Mouse (Mus musculus): ENCODE results near the gene Tomt. TPM values are rescaled to one million over a fixed set of nuclear protein-coding genes. Genes with fewer than 3 reads are reported as not detected.
A peak's percentile ranks its signal among the peaks of the same experiment; 100 is the strongest.

Tomt gene
- polyA plus RNA-seq, 1 experiment from 2014 or later: 0.46 TPM

DNA sequence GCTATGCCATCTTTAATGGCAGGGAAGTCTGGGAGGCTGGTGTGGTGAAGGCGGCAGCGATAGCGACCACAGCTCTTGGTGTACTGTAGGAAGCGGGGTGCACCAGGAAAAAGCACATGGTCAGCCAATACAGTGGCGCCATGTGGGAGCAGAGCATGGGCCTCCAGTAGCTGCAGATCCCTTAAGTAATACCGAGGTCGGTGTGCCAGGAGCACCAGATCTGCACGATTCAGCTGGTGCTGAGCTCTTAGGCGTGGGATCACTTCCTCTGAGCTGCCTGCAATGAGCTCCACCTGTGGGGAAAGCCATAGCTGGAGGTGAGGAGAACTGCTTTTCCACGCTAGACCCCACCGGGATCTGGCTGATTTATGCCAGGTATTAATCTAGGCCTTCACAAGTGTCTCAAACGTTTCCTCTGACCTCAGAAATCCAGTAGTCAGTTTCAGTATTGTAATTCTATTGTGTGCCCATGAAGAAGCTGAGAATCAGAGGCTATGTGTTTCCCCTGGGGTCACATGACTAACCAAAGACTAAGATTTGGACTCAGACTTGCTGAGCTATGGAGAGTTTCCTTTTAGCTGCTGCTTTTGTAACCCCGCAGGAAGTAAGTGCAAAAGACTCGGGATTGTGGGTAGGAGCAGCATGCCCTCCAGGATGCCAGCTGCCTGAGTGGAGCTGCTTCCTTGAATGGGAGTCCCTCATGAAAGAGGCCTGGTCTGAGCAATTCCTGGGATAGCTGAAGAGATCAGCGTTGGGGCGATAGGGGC, 5.6 kb downstream of the Tomt start:
- no peak overlapping the region for H3K27ac ChIP-seq (replicated peaks)
- peaks cover 20% of the 10 kb centered on the region for H3K4me1 ChIP-seq
- no peak for ATAC-seq (ENCODE audit: low FRiP score)
- 94% methylated on average over 16 of the region's 16 CpGs for WGBS
- no peak overlapping the region for H3K4me3 ChIP-seq (replicated peaks)
- H3K27me3 ChIP-seq (replicated peaks): no peaks in the 10 kb centered on the region
- H3K9me3 ChIP-seq (replicated peaks): no peaks in the 10 kb centered on the region
- no peak overlapping the region for H3K4me2 ChIP-seq
- H3K36me3 ChIP-seq: peaks cover 6% of the 10 kb centered on the region
- H3K9ac ChIP-seq (replicated peaks): no peak overlapping the region

DNA sequence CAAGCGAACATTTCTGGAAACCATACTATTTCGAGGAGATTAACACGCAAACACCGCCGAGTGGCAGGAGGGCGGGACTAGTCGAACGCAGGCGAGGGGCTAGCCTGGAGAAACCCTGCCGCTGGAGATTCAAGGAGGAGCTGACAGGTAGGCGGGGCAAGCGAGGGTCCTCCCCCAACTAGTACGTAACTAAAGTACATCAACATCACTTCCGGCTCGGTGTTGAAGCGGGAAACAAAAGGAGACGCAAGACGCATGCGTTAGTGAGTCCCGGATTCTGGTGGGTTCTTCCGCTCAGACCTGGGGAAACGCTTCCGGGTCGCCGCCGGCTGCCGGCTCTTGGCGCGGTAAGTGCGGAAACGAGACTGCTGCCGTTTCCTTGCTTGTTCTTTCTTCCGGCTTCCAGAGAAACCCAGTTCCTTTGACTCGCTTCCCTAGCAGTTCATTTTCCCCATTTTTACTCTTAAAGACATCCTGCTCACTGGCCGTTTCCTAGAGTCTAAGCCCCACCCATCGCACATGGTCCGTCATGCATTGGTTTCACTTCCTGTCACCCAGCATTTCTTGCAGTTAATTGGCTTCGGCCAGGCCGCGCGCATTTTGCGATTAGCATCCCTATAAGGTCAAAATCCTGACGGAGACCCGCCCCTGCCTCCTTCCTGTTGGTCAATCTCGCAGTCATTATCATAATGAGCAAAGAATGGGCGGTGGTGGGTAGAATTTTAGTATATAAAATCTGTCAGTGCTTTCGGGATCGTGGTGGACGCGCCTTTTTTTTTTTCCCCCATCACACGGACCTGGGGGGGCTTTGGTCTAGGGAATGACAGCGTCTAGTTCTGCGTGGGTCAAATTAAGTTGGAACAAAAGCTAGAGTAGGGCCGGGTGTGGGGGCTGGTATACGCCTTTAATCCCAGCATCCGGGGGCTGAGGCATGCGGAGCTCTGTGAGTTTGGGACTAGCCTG, 9.8 kb downstream of the Tomt start:
- peak overlapping the region; percentile 54 for H3K9ac ChIP-seq (replicated peaks)
- no peaks in the 10 kb centered on the region; the same call in 1 of the 2 replicates for H3K27me3 ChIP-seq (replicated peaks)
- peak overlapping the region; percentile 96 for H3K27ac ChIP-seq (replicated peaks)
- WGBS: under 1% methylated on average over 57 of the region's 57 CpGs
- peaks cover 21% of the 10 kb centered on the region for H3K4me1 ChIP-seq
- ATAC-seq (ENCODE audit: low FRiP score): peak; percentile 99
- no peaks in the 10 kb centered on the region for H3K36me3 ChIP-seq
- no peaks in the 10 kb centered on the region for H3K9me3 ChIP-seq (replicated peaks)
- H3K4me3 ChIP-seq (replicated peaks): peak overlapping the region; percentile 75
- peak overlapping the region; percentile 59 for H3K4me2 ChIP-seq

DNA sequence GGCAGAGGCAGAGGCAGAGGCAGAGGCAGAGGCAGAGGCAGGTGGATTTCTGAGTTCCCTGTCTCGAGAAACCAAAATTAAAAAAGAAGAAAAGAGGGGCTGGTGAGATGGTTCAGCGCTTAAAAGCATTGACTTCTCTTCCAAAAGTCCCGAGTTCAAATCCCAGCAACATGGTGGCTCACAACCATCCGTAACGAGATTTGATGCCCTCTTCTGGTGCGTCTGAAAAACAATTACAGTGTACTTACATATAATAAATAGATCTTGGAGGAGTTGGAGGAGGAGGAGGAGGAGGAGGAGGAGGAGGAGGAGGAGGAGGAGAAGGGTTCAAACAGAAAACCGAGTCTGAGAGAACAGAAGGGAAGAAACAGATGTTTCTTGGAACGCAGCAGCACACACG, 10.5 kb downstream of the Tomt start:
- H3K4me3 ChIP-seq (replicated peaks): peak overlapping the region; percentile 75
- peak; percentile 24; the same call in 1 of the 2 replicates for ATAC-seq (ENCODE audit: low FRiP score)
- peak overlapping the region; percentile 96 for H3K27ac ChIP-seq (replicated peaks)
- no peaks in the 10 kb centered on the region for H3K9me3 ChIP-seq (replicated peaks)
- peaks cover 21% of the 10 kb centered on the region for H3K4me1 ChIP-seq
- H3K4me2 ChIP-seq: peak overlapping the region; percentile 59
- peak overlapping the region; percentile 53 for H3K9ac ChIP-seq (replicated peaks)
- whole genome bisulfite sequencing: 39% methylated on average over 9 of the region's 9 CpGs
- no peaks in the 10 kb centered on the region; the same call in 1 of the 2 replicates for H3K27me3 ChIP-seq (replicated peaks)
- no peaks in the 10 kb centered on the region for H3K36me3 ChIP-seq

DNA sequence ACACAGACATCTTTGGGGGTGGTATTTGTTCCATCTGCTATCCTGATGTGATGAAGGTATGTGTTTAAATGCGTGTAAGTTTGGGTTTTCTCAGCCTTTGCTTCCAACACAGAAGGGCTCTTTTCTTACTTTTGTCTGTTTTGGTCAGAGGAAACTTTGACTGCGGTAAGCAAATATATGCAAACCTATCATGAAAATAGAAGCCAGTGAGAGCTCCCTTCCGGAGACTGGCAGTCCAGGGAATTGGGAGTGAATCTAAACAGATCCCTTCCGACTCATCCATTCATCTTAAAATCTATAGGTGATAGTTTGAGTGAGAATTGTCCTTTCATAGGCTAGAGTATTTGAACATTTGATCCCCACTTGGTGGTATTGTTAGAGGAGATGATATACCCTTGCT, 17.7 kb downstream of the Tomt start:
- ATAC-seq (ENCODE audit: low FRiP score): no peak
- Histone ChIP-seq H3K9ac (replicated peaks) (no peak overlapping the region), H3K4me1 (no peaks in the 10 kb centered on the region), H3K9me3 (replicated peaks) (no peaks in the 10 kb centered on the region), H3K36me3 (no peaks in the 10 kb centered on the region), H3K4me2 (no peak overlapping the region), H3K27ac (replicated peaks) (no peak overlapping the region), H3K27me3 (replicated peaks) (no peaks in the 10 kb centered on the region; the same call in 1 of the 2 replicates), H3K4me3 (replicated peaks) (no peak overlapping the region)
- 82% methylated on average over 4 of the region's 4 CpGs for WGBS

DNA sequence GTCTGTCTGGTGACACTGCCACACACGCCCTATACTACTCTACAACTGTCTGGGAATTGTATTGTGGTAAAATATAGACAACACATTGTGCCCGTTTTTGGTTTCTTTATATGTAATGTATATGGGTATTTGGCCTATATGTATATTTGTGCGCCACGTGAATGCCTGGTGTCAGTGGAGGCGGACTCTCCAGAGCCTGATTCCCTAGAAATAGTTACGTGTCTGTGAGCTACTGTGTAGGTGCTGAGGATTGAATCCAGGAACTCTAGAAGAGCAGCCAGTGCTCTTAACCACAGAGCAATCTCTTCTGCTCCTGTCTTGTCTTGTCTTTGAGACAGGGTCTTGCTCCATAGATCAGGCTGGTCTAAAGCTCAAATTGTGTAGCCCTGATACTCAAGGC, 19.9 kb downstream of the Tomt start:
- Histone ChIP-seq H3K36me3 (no peaks in the 10 kb centered on the region), H3K27me3 (replicated peaks) (no peaks in the 10 kb centered on the region), H3K27ac (replicated peaks) (no peak overlapping the region), H3K4me1 (no peaks in the 10 kb centered on the region), H3K4me3 (replicated peaks) (no peak overlapping the region), H3K9ac (replicated peaks) (no peak overlapping the region), H3K9me3 (replicated peaks) (no peaks in the 10 kb centered on the region), H3K4me2 (no peak overlapping the region)
- WGBS: 88% methylated on average over 6 of the region's 6 CpGs
- no peak for ATAC-seq (ENCODE audit: low FRiP score)

DNA sequence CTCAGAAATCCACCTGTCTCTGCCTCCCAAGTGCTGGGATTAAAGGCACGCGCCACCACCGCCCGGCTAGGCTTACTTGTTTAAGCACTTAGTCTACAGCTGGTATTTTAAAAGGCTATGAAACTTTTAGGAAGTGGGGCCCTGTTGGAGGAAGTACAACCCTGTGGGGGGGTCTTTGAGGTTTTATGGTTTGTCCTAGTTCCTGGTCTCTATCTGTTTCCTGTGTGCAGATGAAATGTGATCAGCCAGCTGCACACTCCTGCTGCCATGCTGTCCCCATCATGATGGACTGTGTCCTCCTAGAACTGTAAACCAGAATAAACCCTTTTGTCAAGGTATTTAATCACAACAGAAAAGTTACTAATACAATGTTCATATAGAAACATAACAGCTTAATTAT, 22.0 kb downstream of the Tomt start:
- Histone ChIP-seq H3K9me3 (replicated peaks) (no peaks in the 10 kb centered on the region), H3K4me2 (no peak overlapping the region), H3K4me1 (no peaks in the 10 kb centered on the region), H3K27ac (replicated peaks) (no peak overlapping the region), H3K4me3 (replicated peaks) (no peak overlapping the region), H3K9ac (replicated peaks) (no peak overlapping the region), H3K27me3 (replicated peaks) (no peaks in the 10 kb centered on the region), H3K36me3 (no peaks in the 10 kb centered on the region)
- ATAC-seq (ENCODE audit: low FRiP score): no peak
- 96% methylated on average over 4 of the region's 4 CpGs for WGBS

DNA sequence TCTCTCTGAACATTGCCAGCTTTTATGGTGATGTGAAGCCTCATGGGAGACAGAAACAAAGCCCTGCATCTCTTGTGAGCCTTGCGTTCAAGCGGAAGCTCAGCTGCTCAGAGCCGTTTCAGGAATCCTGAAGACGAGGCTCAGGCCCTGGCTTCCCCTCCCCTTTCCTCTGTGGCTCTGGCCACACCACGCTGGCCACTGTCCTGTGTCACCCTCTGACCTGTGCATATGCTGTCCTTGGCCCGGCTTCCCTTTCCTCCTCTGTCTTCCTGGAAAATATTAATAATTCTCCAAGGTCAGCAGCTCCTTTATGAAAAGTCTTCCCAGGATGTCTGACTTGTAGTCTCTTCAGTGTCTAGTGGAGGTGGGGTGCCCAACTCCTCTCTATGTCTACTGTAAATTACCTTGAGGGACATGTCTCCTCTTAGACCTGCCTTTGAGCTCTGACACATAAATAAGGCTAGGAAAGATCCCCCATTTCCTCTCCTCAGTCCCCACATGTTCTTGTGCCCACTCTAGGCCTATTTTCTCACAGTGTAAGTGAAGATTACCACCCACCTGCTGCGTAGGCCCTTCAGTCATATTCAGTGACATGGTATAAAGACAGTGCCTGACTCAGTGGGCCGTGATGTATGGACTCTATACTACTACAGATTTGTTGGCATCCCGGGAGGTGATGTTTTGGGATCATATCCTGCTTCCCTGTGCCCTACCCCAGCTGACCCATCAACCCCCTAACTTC, 23.6 kb downstream of the Tomt start:
- 61% methylated on average over 9 of the region's 9 CpGs for WGBS
- no peaks in the 10 kb centered on the region for H3K36me3 ChIP-seq
- H3K4me1 ChIP-seq: no peaks in the 10 kb centered on the region
- no peaks in the 10 kb centered on the region for H3K27me3 ChIP-seq (replicated peaks)
- no peak overlapping the region for H3K9ac ChIP-seq (replicated peaks)
- H3K9me3 ChIP-seq (replicated peaks): no peaks in the 10 kb centered on the region
- no peak overlapping the region for H3K4me2 ChIP-seq
- no peak overlapping the region for H3K27ac ChIP-seq (replicated peaks)
- ATAC-seq (ENCODE audit: low FRiP score): no peak
- H3K4me3 ChIP-seq (replicated peaks): no peak overlapping the region

DNA sequence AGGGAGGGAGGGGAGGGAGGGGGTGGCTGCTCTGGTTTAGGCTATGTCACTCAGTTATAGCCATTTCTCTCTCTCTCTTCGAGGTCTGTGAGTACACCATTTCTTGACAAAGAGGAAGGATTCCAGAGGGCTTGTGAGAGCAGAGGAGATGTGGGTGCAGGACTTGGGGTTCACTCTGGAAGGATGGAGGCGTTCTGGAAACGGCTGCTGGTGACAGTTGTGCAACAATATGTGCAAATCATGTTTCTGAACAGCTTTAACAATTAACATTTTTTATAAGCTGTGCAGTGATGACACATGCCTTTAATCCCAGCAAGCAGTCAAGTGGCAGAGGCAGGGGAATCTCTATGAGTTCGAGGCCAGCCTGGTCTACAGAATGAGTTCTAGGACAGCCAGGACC, 25.3 kb downstream of the Tomt start:
- Histone ChIP-seq H3K9ac (replicated peaks) (no peak overlapping the region), H3K27me3 (replicated peaks) (no peaks in the 10 kb centered on the region), H3K27ac (replicated peaks) (no peak overlapping the region), H3K36me3 (no peaks in the 10 kb centered on the region), H3K9me3 (replicated peaks) (no peaks in the 10 kb centered on the region), H3K4me1 (no peaks in the 10 kb centered on the region), H3K4me3 (replicated peaks) (no peak overlapping the region), H3K4me2 (no peak overlapping the region)
- WGBS: 82% methylated on average over 4 of the region's 4 CpGs
- ATAC-seq (ENCODE audit: low FRiP score): no peak

DNA sequence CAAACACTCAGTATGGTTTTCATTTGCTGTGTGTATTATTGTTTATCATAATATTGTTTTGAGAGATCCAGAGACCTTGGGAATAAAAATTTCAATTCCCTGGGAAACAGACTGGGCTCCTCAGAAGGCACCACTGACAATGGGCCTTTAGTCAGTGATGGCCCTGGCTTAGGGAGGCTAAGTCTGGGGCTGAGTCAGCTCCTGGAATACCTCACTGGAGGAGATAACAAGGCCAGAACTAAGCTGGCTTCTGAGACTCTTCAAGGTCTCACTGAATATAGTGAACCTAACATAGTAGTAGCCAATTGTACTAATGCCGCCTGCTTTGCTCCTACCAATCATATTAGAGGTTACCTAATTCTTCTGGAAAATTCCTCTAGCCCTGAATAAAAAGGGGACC, 30.2 kb downstream of the Tomt start:
- WGBS: 96% methylated on average over 1 of the region's 1 CpGs
- Histone ChIP-seq H3K4me2 (no peak overlapping the region), H3K36me3 (no peaks in the 10 kb centered on the region), H3K27me3 (replicated peaks) (no peaks in the 10 kb centered on the region), H3K27ac (replicated peaks) (no peak overlapping the region), H3K9ac (replicated peaks) (no peak overlapping the region), H3K4me1 (no peaks in the 10 kb centered on the region), H3K4me3 (replicated peaks) (no peak overlapping the region), H3K9me3 (replicated peaks) (no peaks in the 10 kb centered on the region)
- ATAC-seq (ENCODE audit: low FRiP score): no peak

DNA sequence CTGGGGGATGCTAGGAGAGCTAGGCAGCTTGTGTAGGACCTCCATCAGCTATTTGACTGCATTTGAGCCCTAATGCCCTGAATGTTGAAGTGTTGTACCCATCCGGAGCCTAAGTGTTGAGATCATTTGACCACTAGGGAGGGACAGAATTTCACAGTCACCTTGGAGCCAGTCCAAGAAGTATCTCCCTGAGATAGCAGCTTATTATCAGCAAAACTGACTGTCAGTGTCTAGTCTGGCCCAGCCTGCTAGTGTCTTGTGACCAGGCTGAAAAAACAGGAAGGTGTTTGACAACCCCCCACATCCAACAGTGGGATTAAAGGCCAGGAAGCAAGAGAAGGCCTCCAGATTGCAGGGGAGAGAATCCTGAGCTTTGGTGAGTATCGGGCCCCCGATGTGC, 34.9 kb downstream of the Tomt start:
- Histone ChIP-seq H3K9ac (replicated peaks) (no peak overlapping the region), H3K4me3 (replicated peaks) (no peak overlapping the region), H3K9me3 (replicated peaks) (no peaks in the 10 kb centered on the region), H3K27ac (replicated peaks) (no peak overlapping the region), H3K27me3 (replicated peaks) (no peaks in the 10 kb centered on the region), H3K4me1 (no peaks in the 10 kb centered on the region), H3K36me3 (no peaks in the 10 kb centered on the region), H3K4me2 (no peak overlapping the region)
- ATAC-seq (ENCODE audit: low FRiP score): no peak
- WGBS: 85% methylated on average over 3 of the region's 3 CpGs

DNA sequence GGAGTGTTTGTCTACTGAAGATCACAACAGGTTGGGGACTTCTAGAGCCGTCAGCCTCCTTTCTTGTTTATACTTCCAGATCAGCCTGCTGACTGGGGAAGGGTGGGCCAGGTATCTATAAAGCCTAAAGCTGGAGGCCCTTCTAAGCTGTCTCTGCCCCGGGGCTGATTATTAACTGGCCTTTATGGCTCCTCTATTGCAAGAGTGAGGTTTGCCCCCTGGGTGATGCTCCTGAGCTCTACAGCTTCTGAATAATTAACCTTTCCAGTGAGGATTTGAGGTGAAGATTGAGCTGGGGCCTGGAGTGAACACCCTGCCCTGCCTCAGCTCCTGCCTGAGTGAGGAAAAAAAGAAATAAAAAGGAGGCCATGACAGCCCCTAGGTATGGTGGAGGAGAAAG, 35.5 kb downstream of the Tomt start, which contains the start of gene Folr1:
TSS of gene Folr1 (minus strand) at position 160 of the 400 bp plus-strand sequence.
- Histone ChIP-seq H3K27me3 (replicated peaks) (no peaks in the 10 kb centered on the region), H3K9ac (replicated peaks) (no peak within 1 kb of the TSS), H3K27ac (replicated peaks) (no peak within 1 kb of the TSS), H3K4me2 (no peak within 1 kb of the TSS), H3K9me3 (replicated peaks) (no peaks in the 10 kb centered on the region), H3K36me3 (no peaks in the 10 kb centered on the region), H3K4me3 (replicated peaks) (no peak within 1 kb of the TSS), H3K4me1 (no peaks in the 10 kb centered on the region)
- 32% methylated on average over 2 of the region's 2 CpGs for WGBS
- no peak for ATAC-seq (ENCODE audit: low FRiP score)
